Mouse (Mus musculus): ENCODE measurements around the gene Ldhc. TPM values are rescaled to one million over a fixed set of nuclear protein-coding genes. Genes with fewer than 3 reads are reported as not detected.

Gene Ldhc
- polyA plus RNA-seq, 1 experiment = not detected

DNA sequence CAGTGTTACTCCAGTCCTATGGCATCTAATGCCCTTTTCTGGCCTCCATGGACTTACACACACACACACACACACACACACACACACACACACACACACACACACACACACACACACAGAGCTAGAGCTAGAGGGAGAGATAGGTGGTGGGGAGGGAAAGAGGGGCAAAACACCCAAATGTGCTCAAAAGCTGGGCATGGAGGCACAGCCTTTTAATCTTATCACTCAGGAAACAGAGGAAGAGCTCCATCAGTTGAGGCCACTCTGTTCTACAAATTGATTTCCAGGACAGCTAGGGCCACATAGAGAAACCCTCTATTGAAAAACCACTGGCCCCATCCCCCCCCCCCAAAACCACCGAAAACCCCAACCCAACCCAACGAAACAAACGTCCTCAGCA lies 22.3 kb downstream of the Ldhc start:
- 84% methylated on average over 3 of the region's 3 CpGs for WGBS
- DNase-seq (ENCODE audit: low read depth, low spot score) = no peak

GRCm38 (mm10) chr7:46895511-46895910 lies 34.5 kb downstream of the Ldhc start:
- DNase-seq (ENCODE audit: low read depth, low spot score) = no peak
- WGBS = 89% methylated on average over 3 of the region's 3 CpGs

- WGBS = 85% methylated on average over 3 of the region's 3 CpGs
- DNase-seq (ENCODE audit: low read depth, low spot score) = no peak
Observed at GRCm38 (mm10) chr7:46899343-46899742, 38.3 kb downstream of the Ldhc start.

DNA sequence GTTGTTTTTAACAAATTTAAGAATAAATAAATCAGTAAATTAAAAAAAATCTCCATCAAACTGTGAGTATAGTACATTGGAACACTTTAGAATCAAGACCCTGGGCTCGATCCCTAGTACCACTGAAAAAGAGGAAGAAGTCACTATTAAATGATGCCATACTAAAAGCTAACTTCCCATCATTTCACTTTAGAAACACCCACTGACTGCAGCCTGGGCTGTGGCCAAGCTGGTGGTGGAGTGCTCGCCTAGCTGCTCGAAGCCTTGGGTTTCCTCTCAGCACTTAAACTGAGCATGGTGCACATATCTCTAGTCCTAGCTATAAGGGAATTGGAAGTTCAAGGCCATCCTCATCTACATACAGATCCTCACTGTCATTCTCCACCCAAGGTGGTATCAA lies 50.2 kb downstream of the Ldhc start:
- 90% methylated on average over 3 of the region's 3 CpGs for WGBS
- DNase-seq (ENCODE audit: low read depth, low spot score) = no peak

DNA sequence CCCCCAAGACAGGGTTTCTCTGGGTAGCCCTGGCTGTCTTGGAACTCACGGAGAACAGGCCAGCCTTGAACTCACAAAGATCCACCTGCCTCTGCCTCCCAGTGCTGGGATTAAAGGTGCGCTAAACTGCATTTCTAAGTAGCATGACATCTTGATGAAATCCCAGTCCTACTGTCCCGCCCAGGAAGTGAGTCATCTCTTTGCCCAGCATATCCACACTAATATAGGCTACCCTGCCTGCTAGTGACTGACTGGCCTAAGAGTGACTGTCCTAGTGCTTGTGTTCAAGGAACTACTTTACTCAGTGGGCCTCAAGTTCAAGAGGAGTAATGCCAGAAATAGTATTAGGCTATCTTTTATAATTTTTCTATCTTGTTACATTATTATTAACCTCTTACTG lies 55.4 kb downstream of the Ldhc start:
- 81% methylated on average over 3 of the region's 3 CpGs for WGBS
- DNase-seq (ENCODE audit: low read depth, low spot score) = no peak

GRCm38 (mm10) chr7:46918678-46919371 lies 57.8 kb downstream of the Ldhc start:
- WGBS = 12% methylated on average over 13 of the region's 13 CpGs
- DNase-seq (ENCODE audit: low read depth, low spot score) = peak; percentile 32

GRCm38 (mm10) chr7:46919551-46920176 lies 58.7 kb downstream of the Ldhc start, which contains the start of gene Tsg101:
Tsg101 (minus strand) TSS chr7:46919969.
- WGBS = under 1% methylated on average over 73 of the region's 75 CpGs
- peak; percentile 58 for DNase-seq (ENCODE audit: low read depth, low spot score)

DNA sequence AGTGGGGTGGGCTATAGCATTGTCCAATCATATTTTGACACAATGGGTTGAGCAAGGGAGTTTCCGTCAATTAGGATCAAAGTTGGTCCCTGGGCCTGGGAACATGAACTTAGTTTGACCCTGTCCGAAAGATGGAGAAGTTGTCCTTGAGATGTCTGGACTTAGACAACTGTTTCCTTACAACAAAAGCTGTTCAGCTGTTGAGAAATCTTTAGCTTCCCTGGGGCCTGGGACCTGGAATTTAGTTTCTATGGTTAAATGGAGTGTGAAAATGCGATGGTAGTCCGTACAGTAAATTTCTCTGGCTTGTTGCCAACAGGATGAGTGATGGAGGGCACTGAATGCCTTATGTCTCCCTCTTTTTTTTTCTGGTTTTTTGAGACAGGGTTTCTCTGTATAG lies 61.1 kb downstream of the Ldhc start:
- 77% methylated on average over 4 of the region's 4 CpGs for WGBS
- DNase-seq (ENCODE audit: low read depth, low spot score) = no peak

Other genes with a start within 250 kb of the Ldhc start
- 8.1 and 9.0 TPM in 2 replicates for gene Sergef, start 221.4 kb upstream of the Ldhc start, polyA plus RNA-seq (2012; rRNA removed)
- gene Tph1, start 188.7 kb upstream of the Ldhc start, polyA plus RNA-seq (2012; rRNA removed) = 1.6 and 2.9 TPM in 2 replicates
- 5.1 and 6.0 TPM in 2 replicates for gene Saal1, start 150.5 kb upstream of the Ldhc start, polyA plus RNA-seq (2012; rRNA removed)
- 1.7 and 4.0 TPM in 2 replicates for gene Saa3, start 145.5 kb upstream of the Ldhc start, polyA plus RNA-seq (2012; rRNA removed)
- gene Saa4, start 128.6 kb upstream of the Ldhc start, polyA plus RNA-seq (2012; rRNA removed) = 0.05 TPM in 1 of 2 replicates, not detected in the other
- 4.3 and 434 TPM in 2 replicates for gene Saa1, start 118.2 kb upstream of the Ldhc start, polyA plus RNA-seq (2012; rRNA removed)
- 0.34 and 13.7 TPM in 2 replicates for gene Saa2, start 109.4 kb upstream of the Ldhc start, polyA plus RNA-seq (2012; rRNA removed)
- gene Hps5, start 65.1 kb upstream of the Ldhc start, polyA plus RNA-seq (2012; rRNA removed) = 27.6 and 33.9 TPM in 2 replicates
- 6.9 and 10.2 TPM in 2 replicates for gene Gtf2h1, start 65.1 kb upstream of the Ldhc start, polyA plus RNA-seq (2012; rRNA removed)
- gene Ldha, start 19.7 kb upstream of the Ldhc start, polyA plus RNA-seq (2012; rRNA removed) = 1,305 and 1,564 TPM in 2 replicates
- gene Tsg101, start 58.8 kb downstream of the Ldhc start, polyA plus RNA-seq (2012; rRNA removed) = 68.3 and 71.2 TPM in 2 replicates
- gene Uevld, start 97.3 kb downstream of the Ldhc start, polyA plus RNA-seq (2012; rRNA removed) = 2.5 and 4.3 TPM in 2 replicates
- not detected in 2 replicates for gene Gm9999, start 122.4 kb downstream of the Ldhc start, polyA plus RNA-seq (2012; rRNA removed)
- 3.8 and 6.2 TPM in 2 replicates for gene Spty2d1, start 147.2 kb downstream of the Ldhc start, polyA plus RNA-seq (2012; rRNA removed)
- 52.8 and 183 TPM in 2 replicates for gene Tmem86a, start 189.4 kb downstream of the Ldhc start, polyA plus RNA-seq (2012; rRNA removed)